Mouse (Mus musculus) liver, adult 2 months (tissue): ENCODE measurements at regions not wholly inside any gene's neighbourhood (a gene's known extent, or its start where the extent isn't known, plus 50 kb on each side); places are given as distances from the start of the nearest gene placed in this dataset.

Source experiments
- DNase-seq: peaks from one replicate; pipeline ENCODE4 v3.0.0-alpha.2; 2011; ENCODE audit warnings: low read depth, low spot score; ENCODE audit errors: extremely low read depth
- H3K27ac ChIP-seq: fragments of 200-500 bp; replicated peaks from 2 replicates; pipeline ENCODE4 v1.5.1; 2012; ENCODE audit warnings: low read depth, mild to moderate bottlenecking, control low read depth, inconsistent platforms, low read length; ENCODE audit not compliant: insufficient read depth
- H3K27me3 ChIP-seq: fragments of 200-500 bp; 2 replicates; pipeline ENCODE4 v1.6.1; 2012; ENCODE audit warnings: mild to moderate bottlenecking, moderate library complexity, low read length, inconsistent platforms; ENCODE audit not compliant: control insufficient read depth, insufficient read depth
- H3K36me3 ChIP-seq: fragments of 200-500 bp; 2 replicates; pipeline ENCODE4 v1.6.1; 2012; ENCODE audit warnings: low read length, inconsistent platforms; ENCODE audit not compliant: control insufficient read depth, insufficient read depth
- H3K4me1 ChIP-seq: fragments of 200-500 bp; 2 replicates; pipeline ENCODE4 v1.6.1; 2011; ENCODE audit warnings: low read length; ENCODE audit not compliant: control insufficient read depth, insufficient read depth
- H3K4me3 ChIP-seq: fragments of 200-500 bp; 2 replicates; pipeline ENCODE4 v1.5.1; 2011; ENCODE audit warnings: low read depth, mild to moderate bottlenecking, control low read depth, low read length, moderate library complexity; ENCODE audit not compliant: insufficient read depth
- H3K79me2 ChIP-seq: fragments of 200-500 bp; 2 replicates; pipeline ENCODE4 v1.6.1; 2012; ENCODE audit warnings: inconsistent platforms, mild to moderate bottlenecking, low read length, moderate library complexity; ENCODE audit not compliant: control insufficient read depth, insufficient read depth
- H3K9ac ChIP-seq: fragments of 200-500 bp; 2 replicates; pipeline ENCODE4 v1.6.1; 2012; ENCODE audit warnings: low read depth, mild to moderate bottlenecking, control low read depth, inconsistent platforms, low read length
- CTCF ChIP-seq: fragments of 200-500 bp; IDR thresholded peaks from 2 replicates; pipeline ENCODE4 v1.5.1; 2011; ENCODE audit warnings: low read depth, low read length, control low read depth
- POLR2A ChIP-seq: fragments of 200-500 bp; IDR thresholded peaks from 2 replicates; pipeline ENCODE4 v1.6.1; 2011; ENCODE audit warnings: low read length, control low read depth; ENCODE audit not compliant: insufficient read depth; ENCODE audit errors: extremely low read depth
- WGBS: fragments of 180-500 bp; shearing (Covaris S2); methylation state at CpG from one replicate; pipeline ENCODE4 v1.1.7; 2018; 5-methylcytosine and 5-hydroxymethylcytosine counted together

DNA sequence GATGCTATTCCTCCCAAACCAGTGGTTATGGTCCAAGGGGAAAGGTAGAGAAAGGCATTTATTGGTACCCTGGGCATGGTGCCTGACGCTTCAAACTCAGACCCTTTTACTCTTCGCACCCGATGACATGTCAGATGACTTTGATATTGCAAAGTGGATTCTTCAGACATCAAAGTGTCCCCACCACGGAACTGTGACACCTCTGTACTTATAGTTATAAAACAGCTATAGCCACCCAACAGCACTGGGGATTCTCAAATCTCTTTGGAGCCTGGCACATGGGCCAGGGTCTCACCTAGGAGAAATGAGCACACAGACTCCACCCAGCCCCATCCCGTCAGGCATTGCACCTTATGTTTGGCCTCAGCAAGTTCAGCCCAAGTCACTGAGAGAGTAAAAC is 329.3 kb upstream of the 3110018I06Rik start:
- no peaks in the 10 kb centered on the region for H3K79me2 ChIP-seq
- WGBS: 63% methylated on average over 5 of the region's 5 CpGs
- no peaks in the 10 kb centered on the region for H3K27me3 ChIP-seq
- no peak for DNase-seq
- no peaks in the 10 kb centered on the region for H3K36me3 ChIP-seq
- no peak overlapping the region for H3K9ac ChIP-seq
- no peak overlapping the region for H3K4me3 ChIP-seq
- TF ChIP-seq POLR2A (no peak), CTCF (no peak)
- no peaks in the 10 kb centered on the region for H3K4me1 ChIP-seq
- H3K27ac ChIP-seq: no peak overlapping the region

- H3K36me3 ChIP-seq: no peaks in the 10 kb centered on the region
- WGBS: 4% methylated on average over 7 of the region's 7 CpGs
- H3K4me3 ChIP-seq: no peak overlapping the region
- no peaks in the 10 kb centered on the region for H3K27me3 ChIP-seq
- no peak overlapping the region for H3K9ac ChIP-seq
- no peak overlapping the region for H3K27ac ChIP-seq
- H3K4me1 ChIP-seq: no peaks in the 10 kb centered on the region
- TF ChIP-seq POLR2A (no peak), CTCF (no peak)
- no peak for DNase-seq
- no peaks in the 10 kb centered on the region for H3K79me2 ChIP-seq
Measured at GRCm38 (mm10) chr12:107160137-107160536, 328.3 kb upstream of the 3110018I06Rik start.

DNA sequence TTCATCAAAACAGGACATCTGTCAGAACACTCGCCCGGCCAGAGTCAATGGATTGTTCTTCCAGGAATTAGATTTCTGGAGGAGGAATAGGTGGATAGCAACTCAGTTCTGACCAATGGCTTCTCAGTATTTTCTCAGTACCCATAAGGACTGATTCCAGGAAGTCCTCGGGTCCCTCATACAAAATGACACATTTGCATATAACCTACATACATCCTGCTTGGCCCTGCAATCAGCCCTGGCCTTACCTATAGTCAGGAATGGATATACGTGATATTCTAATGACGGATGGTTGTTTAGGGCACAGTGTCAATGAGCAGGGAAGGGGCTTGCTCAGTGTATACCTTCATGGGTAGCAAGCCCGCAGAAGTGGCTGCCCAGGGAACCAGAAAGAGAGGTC is 327.8 kb upstream of the 3110018I06Rik start:
- no peak overlapping the region for H3K27ac ChIP-seq
- H3K27me3 ChIP-seq: no peaks in the 10 kb centered on the region
- no peaks in the 10 kb centered on the region for H3K4me1 ChIP-seq
- H3K9ac ChIP-seq: no peak overlapping the region
- WGBS: 39% methylated on average over 6 of the region's 6 CpGs
- no peak for TF ChIP-seq POLR2A
- TF ChIP-seq CTCF: no peak
- H3K4me3 ChIP-seq: no peak overlapping the region
- no peaks in the 10 kb centered on the region for H3K36me3 ChIP-seq
- DNase-seq: no peak
- H3K79me2 ChIP-seq: no peaks in the 10 kb centered on the region

- no peak overlapping the region for H3K9ac ChIP-seq
- no peaks in the 10 kb centered on the region for H3K36me3 ChIP-seq
- no peaks in the 10 kb centered on the region for H3K4me1 ChIP-seq
- TF ChIP-seq POLR2A (no peak), CTCF (no peak)
- no peak overlapping the region for H3K27ac ChIP-seq
- no peak for DNase-seq
- WGBS: 70% methylated on average over 7 of the region's 7 CpGs
- H3K27me3 ChIP-seq: no peaks in the 10 kb centered on the region
- no peaks in the 10 kb centered on the region for H3K79me2 ChIP-seq
- H3K4me3 ChIP-seq: no peak overlapping the region
Measured at GRCm38 (mm10) chr12:107170926-107171325, 317.5 kb upstream of the 3110018I06Rik start.

DNA sequence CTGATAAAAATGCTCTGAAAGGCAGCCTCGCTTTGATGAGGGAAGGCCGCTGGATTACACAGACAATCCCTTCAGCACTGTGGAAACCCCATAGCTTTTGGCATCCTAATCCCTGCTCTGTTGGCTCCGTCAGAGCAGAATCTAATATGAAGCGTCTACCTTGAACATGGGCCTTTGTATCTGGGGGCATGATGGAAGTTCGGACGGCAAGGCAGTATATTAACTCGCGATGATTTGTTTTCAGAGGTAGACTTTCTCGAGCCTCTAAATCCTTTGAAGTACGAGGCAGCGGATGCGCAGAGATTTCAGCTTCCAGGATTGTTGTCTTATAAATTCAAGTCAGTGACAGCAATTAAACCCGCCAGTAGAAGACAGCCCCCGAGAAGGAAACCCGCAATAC is 316.8 kb upstream of the 3110018I06Rik start:
- H3K4me3 ChIP-seq: no peak overlapping the region
- no peaks in the 10 kb centered on the region for H3K4me1 ChIP-seq
- no peak for TF ChIP-seq POLR2A
- no peak for TF ChIP-seq CTCF
- 87% methylated on average over 15 of the region's 15 CpGs for WGBS
- no peaks in the 10 kb centered on the region for H3K27me3 ChIP-seq
- no peak for DNase-seq
- no peaks in the 10 kb centered on the region for H3K36me3 ChIP-seq
- H3K27ac ChIP-seq: no peak overlapping the region
- no peaks in the 10 kb centered on the region for H3K79me2 ChIP-seq
- no peak overlapping the region for H3K9ac ChIP-seq

GRCm38 (mm10) chr12:107178676-107179075 is 309.8 kb upstream of the 3110018I06Rik start:
- Histone ChIP-seq H3K4me3 (no peak overlapping the region), H3K9ac (no peak overlapping the region), H3K27me3 (no peaks in the 10 kb centered on the region), H3K4me1 (no peaks in the 10 kb centered on the region), H3K27ac (no peak overlapping the region), H3K36me3 (no peaks in the 10 kb centered on the region), H3K79me2 (no peaks in the 10 kb centered on the region)
- TF ChIP-seq POLR2A (no peak), CTCF (no peak)
- 67% methylated on average over 6 of the region's 6 CpGs for WGBS
- DNase-seq: no peak
